Mouse (Mus musculus) gastrocnemius, adult 2 months (tissue): ENCODE measurements around the gene Mroh9. TPM values are rescaled to one million over a fixed set of nuclear protein-coding genes. Genes with fewer than 3 reads are reported as not detected.

Source experiments
- DNase-seq: peaks from one replicate; pipeline ENCODE4 v3.0.0; 2022
- H3K27ac ChIP-seq: fragments of 200-600 bp; 2 replicates; pipeline ENCODE4 v1.8.1; 2022; ENCODE audit warnings: mild to moderate bottlenecking
- H3K4me3 ChIP-seq: fragments of 200-600 bp; 2 replicates; pipeline ENCODE4 v1.8.1; 2022; ENCODE audit warnings: mild to moderate bottlenecking, moderate library complexity
- CTCF ChIP-seq: fragments of 200-600 bp; IDR thresholded peaks from 2 replicates; pipeline ENCODE4 v1.8.1; 2022; ENCODE audit warnings: antibody characterized with exemption, mild to moderate bottlenecking, moderate library complexity
- intact Hi-C: fragments of 180-260 bp; cut with DNase I; formaldehyde crosslinking; loops from one replicate; pipeline ENCODE4 v1.15.1; 2025
- total RNA-seq, 2 experiments: library from RNA; stranded (reverse); gene quantifications; 2 replicates each; pipeline ENCODE4 v1.2.3; 2021

The Mroh9 gene
- total RNA-seq, 2 experiments from 2014 or later = not detected

- intact Hi-C loops = loop anchor here (5.0 kb wide), 1 partner anchor 158 kb away; the partner anchor contains the start of gene Fmo2
- no peak overlapping the region for H3K27ac ChIP-seq
- no peak for DNase-seq
These were observed 29.8 kb downstream of the Mroh9 start for GRCm38 (mm10) chr1:163055629-163056028.

DNA sequence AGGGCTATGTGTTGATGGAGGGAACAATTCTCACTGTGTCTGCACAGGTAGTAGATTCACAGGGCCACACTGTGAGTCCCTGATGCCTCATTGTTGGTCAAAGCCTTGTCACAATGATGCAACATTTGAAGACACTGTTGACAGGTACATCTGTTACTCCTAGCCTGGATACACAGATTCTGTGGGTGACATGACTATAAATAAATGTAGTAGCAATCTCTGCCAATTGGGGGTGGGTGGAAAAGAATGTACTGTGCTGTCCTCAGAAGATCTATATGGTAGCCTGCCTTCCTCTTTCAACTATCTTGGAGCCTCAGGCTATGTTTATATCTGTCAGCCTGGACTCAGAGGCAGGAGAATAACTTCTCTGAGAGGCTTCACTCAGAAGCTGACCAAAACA lies 62.4 kb downstream of the Mroh9 start:
- intact Hi-C loops = no loop called here
- no peak for DNase-seq
- TF ChIP-seq CTCF = no peak
- H3K4me3 ChIP-seq = no peak overlapping the region
- no peak overlapping the region for H3K27ac ChIP-seq

More at GRCm38 (mm10) chr1:163055629-163056028, 29.8 kb downstream of the Mroh9 start:
- TF ChIP-seq CTCF = no peak
- no peak overlapping the region for H3K4me3 ChIP-seq

- no peak for DNase-seq
- no peak overlapping the region for H3K27ac ChIP-seq
- intact Hi-C loops = no loop called here
- no peak for TF ChIP-seq CTCF
- no peak overlapping the region for H3K4me3 ChIP-seq
These were observed 76.2 kb downstream of the Mroh9 start for GRCm38 (mm10) chr1:163009220-163009619.

DNA sequence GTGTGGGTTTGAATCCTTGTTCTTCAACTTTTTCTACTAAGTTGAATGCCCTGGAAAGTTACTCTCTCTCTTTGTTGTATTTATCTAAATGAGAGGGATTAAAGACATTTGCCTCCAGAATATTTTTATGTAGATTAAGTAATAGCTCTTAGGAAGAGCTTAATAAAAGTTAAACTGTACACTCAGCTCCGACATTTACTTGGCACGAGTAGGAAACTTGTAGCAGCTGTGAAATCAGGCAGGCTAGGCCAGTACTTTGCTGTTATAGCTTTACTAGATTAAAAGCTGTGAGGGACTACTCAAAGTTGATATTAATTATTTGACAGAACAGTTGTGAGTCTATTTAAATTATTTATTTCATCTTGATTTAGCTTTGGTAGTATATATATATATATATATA lies 82.0 kb downstream of the Mroh9 start:
- TF ChIP-seq CTCF = no peak
- DNase-seq = no peak
- H3K27ac ChIP-seq = no peak overlapping the region
- no peak overlapping the region for H3K4me3 ChIP-seq
- intact Hi-C loops = no loop called here

GRCm38 (mm10) chr1:163001271-163001829 lies 84.1 kb downstream of the Mroh9 start:
- no peak overlapping the region for H3K27ac ChIP-seq
- intact Hi-C loops = no loop called here
- no peak for DNase-seq
- no peak overlapping the region for H3K4me3 ChIP-seq
- no peak for TF ChIP-seq CTCF

DNA sequence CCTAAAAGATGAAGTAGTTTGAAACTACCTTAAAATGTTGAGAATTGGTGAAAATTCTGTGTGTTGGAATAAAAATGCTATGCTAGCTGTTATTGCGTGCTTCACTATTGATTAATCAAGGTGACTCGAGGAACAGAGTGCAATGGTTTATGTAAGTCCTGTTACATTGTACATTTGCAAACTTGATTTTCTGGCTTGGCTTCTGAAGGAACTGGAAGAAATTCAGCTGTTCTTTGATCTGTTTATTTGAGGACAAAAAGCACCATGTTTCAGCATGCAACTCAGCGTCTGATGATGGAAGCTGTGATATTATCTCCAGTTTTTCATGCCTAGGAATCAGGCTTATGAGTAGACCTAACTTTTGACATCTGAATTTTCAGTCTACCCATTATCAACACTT lies 97.9 kb downstream of the Mroh9 start:
- Histone ChIP-seq H3K27ac (no peak overlapping the region), H3K4me3 (no peak overlapping the region)
- DNase-seq = no peak
- no peak for TF ChIP-seq CTCF
- intact Hi-C loops = no loop called here

- no peak overlapping the region for H3K4me3 ChIP-seq
- no peak for DNase-seq
- no peak overlapping the region for H3K27ac ChIP-seq
- TF ChIP-seq CTCF = no peak
- intact Hi-C loops = no loop called here
These were observed 98.7 kb downstream of the Mroh9 start for GRCm38 (mm10) chr1:162986777-162987176.

- Histone ChIP-seq H3K4me3 (no peak overlapping the region), H3K27ac (no peak overlapping the region)
- TF ChIP-seq CTCF = no peak
- intact Hi-C loops = no loop called here
- DNase-seq = no peak
These were observed 99.2 kb downstream of the Mroh9 start for GRCm38 (mm10) chr1:162986121-162986748.

DNA sequence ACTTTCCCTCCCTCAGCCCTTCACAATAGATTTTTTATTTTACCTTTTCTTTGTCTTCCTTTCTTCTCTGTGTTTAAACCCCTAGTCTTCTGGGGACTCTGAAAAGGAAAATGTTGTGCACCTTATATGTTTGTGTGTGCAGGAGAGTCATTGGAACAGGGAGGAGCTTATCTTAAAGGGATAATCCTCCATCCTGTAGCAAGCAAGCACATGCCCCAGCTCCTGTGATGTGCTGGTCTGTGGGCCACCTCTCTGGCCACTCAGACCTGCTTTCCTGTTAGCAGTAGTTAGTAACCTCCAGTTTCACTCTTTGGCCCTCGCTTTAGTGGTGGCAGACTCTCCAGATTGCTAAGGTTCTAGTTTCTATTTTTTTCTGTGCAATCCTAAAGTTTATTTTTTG lies 101.0 kb downstream of the Mroh9 start, which contains the start of gene Fmo3:
Fmo3 (minus strand) TSS at position 101 of the 400 bp plus-strand sequence.
- no peak for TF ChIP-seq CTCF
- intact Hi-C loops = no loop called here
- DNase-seq = no peak
- H3K27ac ChIP-seq = no peak within 1 kb of the TSS
- no peak within 1 kb of the TSS for H3K4me3 ChIP-seq

Other genes starting within 250 kb of the Mroh9 start
- gene Fmo1, start 219.1 kb downstream of the Mroh9 start, total RNA-seq = 10 to 100 TPM; 13.4 to 14.1 TPM
- 10 to 100 TPM; 16.3 to 17.7 TPM for gene Fmo2, start 186.9 kb downstream of the Mroh9 start, total RNA-seq
- not detected for gene Fmo6, start 148.2 kb downstream of the Mroh9 start, total RNA-seq
- gene Fmo3, start 101.1 kb downstream of the Mroh9 start, total RNA-seq = not detected
- 10 to 100 TPM; 29.5 to 65.7 TPM for gene Prrx1, start 228.0 kb upstream of the Mroh9 start, total RNA-seq